Mouse (Mus musculus): ENCODE results near the gene Gucy2g. TPM values are rescaled to one million over a fixed set of nuclear protein-coding genes. Genes with fewer than 3 reads are reported as not detected.

The Gucy2g gene
- under 1 TPM in 1 of 2 experiments, not detected in 1; 0.01 TPM for polyA plus RNA-seq (2012; fragmentation: generic; extraction: Trizol)

DNA sequence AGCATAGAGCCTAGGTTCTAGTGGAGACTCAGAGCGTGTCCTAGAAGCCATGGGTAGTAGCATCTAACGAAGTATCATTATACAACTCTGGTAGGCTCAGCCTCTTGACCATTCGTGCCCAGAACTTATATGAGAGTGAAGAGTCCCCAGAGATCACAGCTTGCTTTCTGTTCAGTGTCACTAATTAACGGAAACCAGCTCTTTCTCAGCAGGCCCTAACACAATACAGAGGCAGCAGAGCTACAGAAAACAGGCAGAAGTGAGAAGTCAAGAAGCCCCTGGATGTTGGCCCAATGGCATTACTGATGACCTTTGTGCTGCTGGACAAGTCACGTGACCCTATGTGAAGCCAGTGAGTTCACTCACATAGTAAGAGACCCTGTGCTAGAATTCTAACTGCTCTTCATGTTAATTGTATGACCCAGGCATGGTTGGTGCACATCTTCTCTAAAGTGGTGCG, at the start of gene Gucy2g:
Gene Gucy2g, minus strand, starts transcription at position 51 of the 460 bp plus-strand sequence.

DNA sequence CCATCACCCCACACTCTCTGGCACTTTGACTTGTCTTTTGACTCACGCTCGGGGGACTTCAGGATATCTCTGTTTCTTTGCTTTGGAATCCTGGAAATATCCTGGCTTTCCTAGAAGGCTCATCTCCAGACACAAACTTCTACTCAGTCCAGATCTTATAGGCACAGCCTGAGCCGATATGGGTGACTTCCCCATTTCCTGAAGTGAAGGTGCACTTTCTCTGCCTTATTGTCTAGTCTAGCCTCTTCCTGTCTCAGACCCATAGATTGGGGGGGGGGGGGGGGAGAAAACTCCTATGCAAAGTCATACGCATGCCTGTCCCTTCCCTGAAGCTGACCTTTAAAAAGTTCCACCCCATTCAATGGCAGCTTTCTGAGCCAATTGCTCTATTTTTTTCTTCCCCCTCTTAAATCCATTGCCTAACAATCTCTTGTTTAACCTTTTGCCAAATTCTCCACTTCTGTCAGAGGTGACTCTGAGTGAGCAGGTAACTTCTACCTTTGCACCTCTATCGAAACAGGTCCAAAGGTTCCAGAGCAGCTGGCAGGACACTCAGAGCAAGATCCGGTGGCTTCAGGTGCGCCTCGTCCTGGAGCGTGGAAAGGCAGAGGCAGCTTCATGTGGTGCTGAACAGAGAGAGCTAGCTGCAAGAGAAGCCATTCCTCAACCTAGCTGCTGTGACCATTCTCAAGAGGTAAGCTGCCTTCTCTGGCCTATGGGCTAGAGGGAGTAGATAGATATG, 10.5 kb upstream of the Gucy2g start, which contains the start of gene Acsl5:
Gene Acsl5, plus strand, starts transcription at position 556 of the 742 bp plus-strand sequence.

DNA sequence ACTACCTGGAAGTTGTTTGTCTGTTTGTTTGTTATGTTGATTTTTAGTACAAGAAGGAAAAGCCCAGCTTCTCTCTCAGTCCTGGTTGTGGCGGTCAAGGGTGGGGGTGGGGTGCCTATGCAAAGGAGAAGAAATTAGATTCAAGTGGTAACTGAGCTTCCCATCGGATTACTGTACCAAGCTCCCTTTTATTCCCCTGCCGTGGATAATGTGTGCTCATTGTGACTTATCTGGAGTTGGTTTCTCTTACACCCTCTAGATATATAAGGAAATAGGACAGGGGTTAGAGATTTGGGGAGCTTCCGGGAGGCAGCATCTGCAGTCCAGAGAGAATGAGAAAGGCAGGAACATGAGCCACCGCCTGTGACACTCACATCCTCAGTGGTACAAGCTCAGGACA, 60.6 kb downstream of the Gucy2g start, which contains the start of gene Tectb:
Gene Tectb, plus strand, starts transcription at position 301 of the 400 bp plus-strand sequence.

Other genes starting within 250 kb of the Gucy2g start
- gene Gpam, start 114.0 kb downstream of the Gucy2g start, polyA plus RNA-seq (2012; fragmentation: generic; extraction: Trizol) = 1 to 10 TPM in 1 of 2 experiments, under 1 TPM in 1; 0.98 to 9.7 TPM
- gene Tectb, start 60.5 kb downstream of the Gucy2g start, polyA plus RNA-seq (2012; fragmentation: generic; extraction: Trizol) = not detected
- gene Acsl5, start 10.7 kb upstream of the Gucy2g start, polyA plus RNA-seq (2012; fragmentation: generic; extraction: Trizol) = 10 to 100 TPM; 21.5 to 47.3 TPM
- 10 to 100 TPM; 13.1 to 33.9 TPM for gene Zdhhc6, start 74.8 kb upstream of the Gucy2g start, polyA plus RNA-seq (2012; fragmentation: generic; extraction: Trizol)
- gene Vti1a, start 75.1 kb upstream of the Gucy2g start, polyA plus RNA-seq (2012; fragmentation: generic; extraction: Trizol) = 10 to 100 TPM in 1 of 2 experiments, 1 to 10 TPM in 1; 8.2 to 12.3 TPM

Measured in C3H10T1/2 (cell line).